Mouse (Mus musculus): ENCODE results near the gene Parp6. TPM values are rescaled to one million over a fixed set of nuclear protein-coding genes. Genes with fewer than 3 reads are reported as not detected.

The Parp6 gene
- total RNA-seq, 1 experiment from 2014 or later, result 23.0 TPM

GRCm38 (mm10) chr9:59675598-59675997 is 58.5 kb downstream of the Parp6 start:
- ATAC-seq (replicated peaks; ENCODE audit: low read depth, poor library complexity, severe bottlenecking), result no peak

GRCm38 (mm10) chr9:59678313-59678712 is 61.2 kb downstream of the Parp6 start:
- peak; percentile 72 for ATAC-seq (replicated peaks; ENCODE audit: low read depth, poor library complexity, severe bottlenecking)

- ATAC-seq (replicated peaks; ENCODE audit: low read depth, poor library complexity, severe bottlenecking), result peak; percentile 79
These were observed 62.8 kb downstream of the Parp6 start, which contains the start of gene Gramd2 for GRCm38 (mm10) chr9:59679678-59680533. Gene Gramd2 (plus strand): TSS chr9:59680144.

DNA sequence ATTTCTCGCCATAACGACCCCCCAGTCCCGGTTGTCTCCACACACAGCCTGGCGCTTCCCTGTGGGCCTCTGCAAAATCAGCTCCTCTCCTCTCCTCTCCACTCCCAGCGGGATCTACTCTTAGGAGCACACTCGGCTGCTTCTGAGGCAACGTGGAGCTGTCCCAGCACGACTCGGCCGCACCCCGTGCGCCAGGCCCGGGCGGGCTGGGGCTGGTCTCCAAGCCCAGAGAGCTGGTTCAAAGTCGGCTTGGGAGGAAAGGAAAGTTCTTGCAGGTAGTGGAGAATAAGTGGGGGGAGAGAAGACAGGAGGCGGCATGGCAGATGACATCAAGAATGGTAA is 63.4 kb downstream of the Parp6 start:
- ATAC-seq (replicated peaks; ENCODE audit: low read depth, poor library complexity, severe bottlenecking), result no peak

GRCm38 (mm10) chr9:59684020-59684419 is 66.9 kb downstream of the Parp6 start:
- ATAC-seq (replicated peaks; ENCODE audit: low read depth, poor library complexity, severe bottlenecking), result no peak

- peak; percentile 35; the same call in 1 of the 2 replicates for ATAC-seq (replicated peaks; ENCODE audit: low read depth, poor library complexity, severe bottlenecking)
These were observed 70.4 kb downstream of the Parp6 start for GRCm38 (mm10) chr9:59687416-59688046.

- ATAC-seq (replicated peaks; ENCODE audit: low read depth, poor library complexity, severe bottlenecking), result peak; percentile 53
These were observed 74.6 kb downstream of the Parp6 start for GRCm38 (mm10) chr9:59691635-59692094.

GRCm38 (mm10) chr9:59692145-59692544 is 75.1 kb downstream of the Parp6 start:
- ATAC-seq (replicated peaks; ENCODE audit: low read depth, poor library complexity, severe bottlenecking), result peak; percentile 39

DNA sequence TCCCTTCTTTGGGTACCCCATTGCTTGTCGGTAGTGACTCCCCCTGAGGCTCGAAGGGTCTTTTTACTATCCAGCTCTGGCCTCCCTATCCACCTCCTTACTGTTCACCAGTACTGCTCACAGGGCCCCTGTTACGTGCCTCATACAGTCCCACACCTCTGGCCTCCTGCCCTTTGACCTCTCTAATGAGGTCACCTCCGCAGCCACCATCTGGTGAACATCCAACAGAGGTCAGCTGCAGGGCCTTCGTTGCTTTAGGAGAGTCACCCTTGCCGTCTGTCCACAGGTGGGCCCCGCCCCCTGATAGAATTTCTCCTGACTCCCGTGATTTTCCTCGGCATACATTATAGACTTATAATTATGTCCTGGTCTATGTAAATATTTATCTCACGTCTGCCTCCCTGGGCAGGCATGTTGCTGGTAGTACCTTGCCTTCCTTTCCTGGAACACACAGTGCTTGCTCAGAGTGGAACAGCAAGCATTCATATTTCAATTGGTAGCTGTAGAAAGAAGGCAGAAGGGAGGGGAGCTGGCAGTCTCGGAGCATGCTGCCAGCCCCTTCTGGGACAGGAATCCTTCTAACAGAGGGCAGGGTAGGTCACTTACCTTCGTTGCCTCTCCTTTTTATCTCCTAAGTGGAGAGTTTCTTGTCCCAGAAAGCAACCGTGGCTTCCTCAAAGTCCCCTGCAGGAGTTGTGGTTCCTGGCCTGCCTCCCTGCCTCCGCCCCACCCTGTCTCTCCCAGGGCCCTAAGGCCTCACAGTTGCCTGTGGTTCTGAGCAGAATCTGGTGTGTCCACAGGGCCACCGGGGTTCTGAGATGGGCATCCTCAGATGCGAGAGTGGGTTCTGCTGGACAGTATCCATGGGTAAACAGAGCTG is 77.7 kb downstream of the Parp6 start:
- no peak for ATAC-seq (replicated peaks; ENCODE audit: low read depth, poor library complexity, severe bottlenecking)

GRCm38 (mm10) chr9:59695451-59695813 is 78.3 kb downstream of the Parp6 start:
- ATAC-seq (replicated peaks; ENCODE audit: low read depth, poor library complexity, severe bottlenecking), result no peak

DNA sequence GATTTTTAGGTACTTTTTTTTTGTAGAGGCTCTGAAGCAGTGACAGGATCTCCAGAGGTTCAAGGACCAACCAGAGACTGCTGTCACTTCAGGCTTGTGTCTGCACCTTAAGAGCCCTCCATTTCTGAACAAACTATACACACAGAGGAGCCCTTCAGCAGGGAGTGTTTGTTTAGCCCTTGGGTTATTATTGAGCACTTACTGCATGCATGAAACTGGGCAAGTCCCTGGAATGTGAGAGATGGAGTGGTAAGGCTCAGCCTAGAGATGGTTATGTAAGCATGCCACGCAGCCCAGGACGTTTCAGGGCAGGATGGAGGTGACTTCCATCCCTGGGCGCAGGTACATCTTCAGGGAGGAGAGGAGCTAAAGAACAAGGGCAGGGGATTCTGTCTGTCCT is 79.3 kb downstream of the Parp6 start:
- ATAC-seq (replicated peaks; ENCODE audit: low read depth, poor library complexity, severe bottlenecking), result no peak

Other genes with a start within 250 kb of the Parp6 start
- 69.5 and 72.4 TPM in 2 replicates for gene Arih1, start 130.7 kb upstream of the Parp6 start, total RNA-seq (2017)
- gene Hexa, start 77.7 kb upstream of the Parp6 start, total RNA-seq (2017), result 82.6 and 83.8 TPM in 2 replicates
- not detected in 2 replicates for gene Tmem202, start 77.4 kb upstream of the Parp6 start, total RNA-seq (2017)
- not detected in 2 replicates for gene Celf6, start 39.4 kb upstream of the Parp6 start, total RNA-seq (2017)
- gene Pkm, start 39.1 kb downstream of the Parp6 start, total RNA-seq (2017), result 418 and 473 TPM in 2 replicates
- not detected in 2 replicates for gene Gramd2, start 62.9 kb downstream of the Parp6 start, total RNA-seq (2017)
- gene Senp8, start 133.4 kb downstream of the Parp6 start, total RNA-seq (2017), result 4.3 and 7.4 TPM in 2 replicates
- gene Myo9a, start 133.6 kb downstream of the Parp6 start, total RNA-seq (2017), result 19.3 and 45.7 TPM in 2 replicates

Measured in common myeloid progenitor, adult 5-6 weeks (primary cell).